Mouse (Mus musculus) lung, adult 2 months (tissue): ENCODE measurements around the gene Mfsd8. TPM values are rescaled to one million over a fixed set of nuclear protein-coding genes. Genes with fewer than 3 reads are reported as not detected.
"Not testable (repeated sequence)": the region's sequence is repeated elsewhere in the genome, so short reads cannot be mapped to it uniquely, and the experiment has no call there.

Experiments
- DNase-seq: peaks from one replicate; pipeline ENCODE4 v3.0.0; 2022
- H3K4me1 ChIP-seq: fragments of 200-500 bp; 2 replicates; pipeline ENCODE4 v1.6.1; 2011; ENCODE audit warnings: low read length; ENCODE audit not compliant: control insufficient read depth, insufficient read depth
- H3K4me3 ChIP-seq: fragments of 200-500 bp; replicated peaks from 2 replicates; pipeline ENCODE3; 2011; ENCODE audit warnings: low read depth, mild to moderate bottlenecking, control low read depth, low read length; ENCODE audit errors: extremely low read depth
- CTCF ChIP-seq: fragments of 200-500 bp; IDR thresholded peaks from 2 replicates; pipeline ENCODE4 v1.5.1; 2011; ENCODE audit warnings: mild to moderate bottlenecking, low read length, control low read depth; ENCODE audit not compliant: insufficient read depth
- POLR2A ChIP-seq: fragments of 200-500 bp; IDR thresholded peaks from 2 replicates; pipeline ENCODE4 v1.6.1; 2011; ENCODE audit warnings: low read depth, mild to moderate bottlenecking, control low read depth, low read length, borderline replicate concordance; ENCODE audit errors: extremely low read depth
- WGBS: fragments of 180-500 bp; shearing (Covaris S2); methylation state at CpG from one replicate; pipeline ENCODE4 v1.1.7; 2018; 5-methylcytosine and 5-hydroxymethylcytosine counted together
- polyA plus RNA-seq: library from polyadenylated mRNA; depleted of rRNA; stranded (reverse); fragments of >200 nt; gene quantifications from 2 replicates; pipeline ENCODE4 v1.2.3, GENCODE M21; 2012; rRNA removed

Mfsd8 gene
- polyA plus RNA-seq = 2.8 and 4.4 TPM in 2 replicates

GRCm38 (mm10) chr3:40846473-40846956 lies at the start of gene Mfsd8:
TSS of gene Mfsd8 (minus strand) at chr3:40846886.
- H3K4me1 ChIP-seq = not testable (repeated sequence)
- H3K4me3 ChIP-seq = peak within 1 kb of the TSS; percentile 62
- DNase-seq = peak; percentile 88
- WGBS = under 1% methylated on average over 39 of the region's 39 CpGs
- TF ChIP-seq POLR2A = 0 out of 2 replicates have a peak, but pooled peaks have one; percentile 25

GRCm38 (mm10) chr3:40894336-40894735 lies 47.6 kb upstream of the Mfsd8 start:
- not testable (repeated sequence) for H3K4me1 ChIP-seq
- 1% methylated on average over 21 of the region's 24 CpGs for WGBS
- peak; percentile 30 for DNase-seq
- peak overlapping the region; percentile 73 for H3K4me3 ChIP-seq

- H3K4me1 ChIP-seq = not testable (repeated sequence)
- WGBS = under 1% methylated on average over 33 of the region's 38 CpGs
- TF ChIP-seq CTCF = peak; percentile 28; the same call in 1 of the 2 replicates
- DNase-seq = peak; percentile 93
- peak overlapping the region; percentile 69 for H3K4me3 ChIP-seq
Observed at GRCm38 (mm10) chr3:40893816-40894258, 47.2 kb upstream of the Mfsd8 start.

- H3K4me1 ChIP-seq, DNase-seq, H3K4me3 ChIP-seq: not testable (repeated sequence)
- WGBS = 89% methylated on average over 3 of the region's 3 CpGs
Observed at GRCm38 (mm10) chr3:40853123-40853738, 6.5 kb upstream of the Mfsd8 start.

GRCm38 (mm10) chr3:40847936-40848335 lies 1.2 kb upstream of the Mfsd8 start:
- H3K4me1 ChIP-seq, H3K4me3 ChIP-seq, DNase-seq: not testable (repeated sequence)
- 85% methylated on average over 2 of the region's 2 CpGs for WGBS

- WGBS = 1% methylated on average over 18 of the region's 21 CpGs
- peak; percentile 54 for DNase-seq
- peak overlapping the region; percentile 62 for H3K4me3 ChIP-seq
- TF ChIP-seq CTCF = peak; percentile 34; the same call in 1 of the 2 replicates
- H3K4me1 ChIP-seq = not testable (repeated sequence)
Observed at GRCm38 (mm10) chr3:40847018-40847417, 332 bp upstream of the Mfsd8 start.

- peak within 1 kb of the TSS; percentile 62 for H3K4me3 ChIP-seq
- not testable (repeated sequence) for DNase-seq, H3K4me1 ChIP-seq
- 0% methylated on average over 3 of the region's 4 CpGs for WGBS
Observed at GRCm38 (mm10) chr3:40846957-40847017, 101 bp upstream of the Mfsd8 start, which contains the start of gene Abhd18. TSS of gene Abhd18 (plus strand) at chr3:40846970.

- not testable (repeated sequence) for DNase-seq, H3K4me1 ChIP-seq, H3K4me3 ChIP-seq
- WGBS = 69% methylated on average over 6 of the region's 6 CpGs
Observed at GRCm38 (mm10) chr3:40845521-40845920, 1.2 kb downstream of the Mfsd8 start.

GRCm38 (mm10) chr3:40813275-40813674 lies 33.4 kb downstream of the Mfsd8 start:
- TF ChIP-seq POLR2A = no peak
- TF ChIP-seq CTCF = no peak
- DNase-seq = no peak
- 91% methylated on average over 2 of the region's 2 CpGs for WGBS
- Histone ChIP-seq H3K4me1 (no peaks in the 10 kb centered on the region), H3K4me3 (no peak overlapping the region)

GRCm38 (mm10) chr3:40809894-40810293 lies 36.8 kb downstream of the Mfsd8 start:
- DNase-seq = no peak
- no peak overlapping the region for H3K4me3 ChIP-seq
- 78% methylated on average over 2 of the region's 2 CpGs for WGBS
- TF ChIP-seq CTCF = no peak
- H3K4me1 ChIP-seq = no peaks in the 10 kb centered on the region

GRCm38 (mm10) chr3:40808686-40809085 lies 38.0 kb downstream of the Mfsd8 start:
- 84% methylated on average over 10 of the region's 10 CpGs for WGBS
- TF ChIP-seq CTCF = no peak
- TF ChIP-seq POLR2A = no peak
- Histone ChIP-seq H3K4me1 (no peaks in the 10 kb centered on the region), H3K4me3 (no peak overlapping the region)
- DNase-seq = no peak
